Mouse (Mus musculus): Measurements from ENCODE around the gene Raph1. TPM values are rescaled to one million over a fixed set of nuclear protein-coding genes. Genes with fewer than 3 reads are reported as not detected.
A peak's percentile ranks its signal among the peaks of the same experiment; 100 is the strongest.

Raph1 gene
- polyA plus RNA-seq, 1 experiment from 2014 or later = 27.6 TPM

GRCm38 (mm10) chr1:60593101-60593500 is 26.2 kb upstream of the Raph1 start:
- H3K9ac ChIP-seq = no peak overlapping the region
- WGBS = 91% methylated on average over 6 of the region's 6 CpGs
- H3K4me2 ChIP-seq = no peak overlapping the region
- H3K27me3 ChIP-seq = no peaks in the 10 kb centered on the region
- no peak for ATAC-seq (ENCODE audit: low FRiP score)
- H3K9me3 ChIP-seq = peaks cover 5% of the 10 kb centered on the region; the same call in 1 of the 2 replicates
- H3K27ac ChIP-seq = no peak overlapping the region
- no peaks in the 10 kb centered on the region for H3K36me3 ChIP-seq
- H3K4me3 ChIP-seq = no peak overlapping the region
- no peaks in the 10 kb centered on the region for H3K4me1 ChIP-seq (replicated peaks)

- no peak for ATAC-seq (ENCODE audit: low FRiP score)
- Histone ChIP-seq H3K4me3 (no peak overlapping the region), H3K9me3 (peaks cover 12% of the 10 kb centered on the region), H3K27ac (no peak overlapping the region), H3K36me3 (no peaks in the 10 kb centered on the region), H3K4me1 (replicated peaks) (no peaks in the 10 kb centered on the region), H3K9ac (no peak overlapping the region), H3K27me3 (no peaks in the 10 kb centered on the region), H3K4me2 (no peak overlapping the region)
- WGBS = 84% methylated on average over 4 of the region's 4 CpGs
These were observed 22.2 kb upstream of the Raph1 start for GRCm38 (mm10) chr1:60588887-60589629.

DNA sequence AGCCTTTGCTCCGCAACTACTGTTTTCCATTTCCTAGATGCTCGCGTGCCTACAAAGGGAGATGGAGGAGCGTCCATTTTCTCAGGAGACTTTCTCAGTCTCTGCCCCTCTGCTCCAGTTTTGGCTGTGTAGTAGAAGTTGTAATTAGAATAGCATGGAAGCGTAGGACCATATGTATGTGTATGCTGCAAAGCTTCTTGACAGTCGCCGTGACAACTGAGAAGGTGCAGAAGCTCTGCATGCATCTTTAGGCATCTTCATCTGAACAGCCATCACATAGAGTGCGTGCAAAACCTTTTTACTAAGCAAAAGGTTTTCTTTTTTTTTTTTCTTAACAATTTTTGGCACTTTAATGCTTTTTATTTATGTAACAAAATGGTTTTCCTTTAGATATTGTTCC is 14.1 kb upstream of the Raph1 start:
- Histone ChIP-seq H3K27ac (no peak overlapping the region), H3K4me3 (no peak overlapping the region), H3K4me1 (replicated peaks) (no peaks in the 10 kb centered on the region), H3K9me3 (peaks cover 7% of the 10 kb centered on the region; the same call in 1 of the 2 replicates), H3K27me3 (no peaks in the 10 kb centered on the region), H3K4me2 (no peak overlapping the region), H3K9ac (no peak overlapping the region), H3K36me3 (no peaks in the 10 kb centered on the region)
- ATAC-seq (ENCODE audit: low FRiP score) = no peak
- WGBS = 88% methylated on average over 8 of the region's 8 CpGs

DNA sequence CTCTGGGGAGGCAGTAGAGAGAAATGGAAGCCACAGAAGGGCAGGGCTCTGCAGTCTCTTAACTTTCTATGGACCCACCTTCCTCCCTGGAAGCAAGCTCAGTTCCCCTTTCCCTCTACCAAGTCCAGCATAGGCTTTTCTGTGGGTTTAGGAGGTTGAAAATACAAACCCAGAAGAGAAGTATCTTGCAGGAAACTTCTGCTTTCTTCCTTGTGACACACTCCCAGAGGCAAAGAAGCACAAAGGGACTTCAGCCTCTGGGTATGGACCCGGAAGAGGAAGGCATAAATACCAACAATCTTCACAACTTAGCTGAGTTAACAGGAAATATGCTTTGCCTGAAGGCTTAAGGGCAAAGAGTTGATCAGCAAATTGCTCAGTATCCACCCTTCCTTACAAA is 13.0 kb upstream of the Raph1 start:
- no peak for ATAC-seq (ENCODE audit: low FRiP score)
- WGBS = 91% methylated on average over 1 of the region's 1 CpGs

GRCm38 (mm10) chr1:60572699-60573098 is 5.8 kb upstream of the Raph1 start:
- 79% methylated on average over 3 of the region's 3 CpGs for WGBS

More for the DNA sequence above, 13.0 kb upstream of the Raph1 start:
- H3K4me3 ChIP-seq = no peak overlapping the region
- no peaks in the 10 kb centered on the region for H3K9me3 ChIP-seq
- H3K4me1 ChIP-seq (replicated peaks) = no peaks in the 10 kb centered on the region
- H3K27ac ChIP-seq = no peak overlapping the region
- H3K27me3 ChIP-seq = no peaks in the 10 kb centered on the region
- H3K9ac ChIP-seq = no peak overlapping the region
- no peaks in the 10 kb centered on the region for H3K36me3 ChIP-seq
- no peak overlapping the region for H3K4me2 ChIP-seq

DNA sequence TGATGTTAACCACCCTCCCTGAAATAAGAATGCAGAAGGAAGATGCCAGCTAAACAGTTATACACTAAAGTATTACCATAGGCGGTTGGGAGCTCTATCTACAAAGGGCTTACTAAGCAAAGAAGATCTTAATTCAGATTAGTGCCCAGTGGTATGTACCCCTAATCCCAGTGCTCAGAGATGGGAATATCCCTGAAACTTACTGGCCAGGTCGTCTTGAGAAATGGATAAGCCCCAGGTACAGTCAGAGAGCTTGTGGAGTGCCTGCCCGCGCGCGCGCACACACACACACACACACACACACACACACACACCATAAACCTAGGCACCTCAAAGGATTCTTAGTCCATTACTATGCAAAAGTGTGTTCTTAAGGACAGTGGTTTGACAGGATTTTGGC is 2.8 kb upstream of the Raph1 start:
- Histone ChIP-seq H3K9ac (no peak overlapping the region), H3K36me3 (no peaks in the 10 kb centered on the region), H3K9me3 (no peaks in the 10 kb centered on the region), H3K27ac (no peak overlapping the region), H3K4me2 (no peak overlapping the region), H3K4me3 (no peak overlapping the region), H3K27me3 (no peaks in the 10 kb centered on the region), H3K4me1 (replicated peaks) (peaks cover 1% of the 10 kb centered on the region)
- 92% methylated on average over 7 of the region's 7 CpGs for WGBS
- no peak for ATAC-seq (ENCODE audit: low FRiP score)

More at GRCm38 (mm10) chr1:60572699-60573098, 5.8 kb upstream of the Raph1 start:
- Histone ChIP-seq H3K4me3 (no peak overlapping the region), H3K27ac (no peak overlapping the region), H3K36me3 (no peaks in the 10 kb centered on the region), H3K9me3 (no peaks in the 10 kb centered on the region), H3K27me3 (no peaks in the 10 kb centered on the region), H3K4me1 (replicated peaks) (no peaks in the 10 kb centered on the region), H3K4me2 (no peak overlapping the region), H3K9ac (no peak overlapping the region)
- ATAC-seq (ENCODE audit: low FRiP score) = no peak

DNA sequence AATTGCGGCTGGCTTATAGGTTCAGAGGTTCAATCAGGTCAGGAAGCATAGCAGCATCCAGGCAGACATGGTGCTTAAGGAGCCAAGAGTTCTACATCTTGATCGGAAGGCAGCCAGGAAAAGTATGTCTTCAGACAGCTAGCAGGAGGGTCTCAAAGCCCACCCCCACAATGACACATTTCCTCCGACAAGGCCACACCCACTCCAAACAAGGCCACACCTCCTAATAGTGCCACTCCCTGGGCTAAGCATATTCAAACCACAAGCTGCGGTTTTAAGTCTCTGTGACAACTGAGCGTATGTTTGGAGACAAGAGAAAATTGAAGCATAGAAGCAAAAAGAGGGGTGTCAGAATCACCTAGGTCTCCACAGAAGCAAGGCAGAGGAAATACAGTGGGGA is 2.3 kb upstream of the Raph1 start:
- no peaks in the 10 kb centered on the region for H3K36me3 ChIP-seq
- peaks cover 6% of the 10 kb centered on the region for H3K4me1 ChIP-seq (replicated peaks)
- H3K4me2 ChIP-seq = no peak overlapping the region
- no peak overlapping the region for H3K9ac ChIP-seq
- H3K9me3 ChIP-seq = no peaks in the 10 kb centered on the region
- H3K4me3 ChIP-seq = no peak overlapping the region
- ATAC-seq (ENCODE audit: low FRiP score) = no peak
- H3K27me3 ChIP-seq = no peaks in the 10 kb centered on the region
- no peak overlapping the region for H3K27ac ChIP-seq
- 65% methylated on average over 5 of the region's 5 CpGs for WGBS

- Histone ChIP-seq H3K9ac (peak overlapping the region; percentile 99), H3K36me3 (peaks cover 1% of the 10 kb centered on the region; the same call in 1 of the 2 replicates), H3K4me2 (peak overlapping the region; percentile 83), H3K4me3 (peak overlapping the region; percentile 98), H3K9me3 (no peaks in the 10 kb centered on the region), H3K4me1 (replicated peaks) (peaks cover 10% of the 10 kb centered on the region), H3K27ac (peak overlapping the region; percentile 99), H3K27me3 (no peaks in the 10 kb centered on the region)
- no peak for ATAC-seq (ENCODE audit: low FRiP score)
- whole genome bisulfite sequencing = 23% methylated on average over 5 of the region's 5 CpGs
These were observed 417 bp upstream of the Raph1 start for GRCm38 (mm10) chr1:60567321-60567720.

- Histone ChIP-seq H3K4me1 (replicated peaks) (peaks cover 13% of the 10 kb centered on the region), H3K9ac (peak overlapping the region; percentile 99), H3K4me2 (peak overlapping the region; percentile 83), H3K27me3 (no peaks in the 10 kb centered on the region), H3K9me3 (no peaks in the 10 kb centered on the region; the same call in 1 of the 2 replicates), H3K27ac (peak overlapping the region; percentile 99), H3K4me3 (peak overlapping the region; percentile 98), H3K36me3 (peaks cover 12% of the 10 kb centered on the region)
- WGBS = under 1% methylated on average over 53 of the region's 56 CpGs
- ATAC-seq (ENCODE audit: low FRiP score) = peak; percentile 80
These were observed 823 bp downstream of the Raph1 start for GRCm38 (mm10) chr1:60565931-60566630.

DNA sequence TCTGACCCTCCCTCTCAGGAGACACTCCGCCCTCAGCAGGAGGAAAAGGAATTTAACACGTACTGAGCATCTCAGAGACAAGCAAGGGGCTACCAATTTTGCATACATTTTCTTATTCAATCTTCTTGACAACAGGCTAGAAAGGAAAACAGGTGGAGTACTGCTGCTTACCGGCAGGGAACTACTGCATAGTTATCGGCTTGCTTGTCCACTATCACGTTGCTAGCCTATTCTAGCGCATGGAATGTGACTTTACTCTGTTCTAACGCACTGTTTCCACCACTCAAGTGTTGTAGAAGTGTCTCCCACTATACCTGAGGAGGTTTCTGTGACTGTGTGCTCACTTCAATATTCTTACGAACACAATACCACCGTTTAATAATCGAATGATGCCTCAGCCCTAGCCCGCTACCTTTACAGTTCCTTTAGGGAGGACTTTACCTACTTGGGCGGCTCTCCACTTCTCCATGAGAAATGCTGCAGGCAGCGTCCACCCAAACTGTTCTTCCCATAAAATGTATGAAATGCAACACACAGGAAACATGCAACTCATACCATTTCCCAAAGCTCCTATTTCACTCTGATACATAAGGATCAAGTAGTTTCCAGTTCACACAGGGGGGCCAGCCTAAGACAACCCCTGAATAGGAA is 1.5 kb downstream of the Raph1 start:
- H3K4me1 ChIP-seq (replicated peaks) = peaks cover 13% of the 10 kb centered on the region
- no peak for ATAC-seq (ENCODE audit: low FRiP score)
- H3K27ac ChIP-seq = peak overlapping the region; percentile 99
- peak overlapping the region; percentile 83 for H3K4me2 ChIP-seq
- H3K9me3 ChIP-seq = peaks cover 7% of the 10 kb centered on the region; the same call in 1 of the 2 replicates
- 2% methylated on average over 13 of the region's 13 CpGs for WGBS
- peaks cover 18% of the 10 kb centered on the region for H3K36me3 ChIP-seq
- no peaks in the 10 kb centered on the region for H3K27me3 ChIP-seq
- H3K9ac ChIP-seq = peak overlapping the region; percentile 99
- peak overlapping the region; percentile 98 for H3K4me3 ChIP-seq

- peak overlapping the region; percentile 83 for H3K4me2 ChIP-seq
- H3K36me3 ChIP-seq = peaks cover 19% of the 10 kb centered on the region
- H3K4me1 ChIP-seq (replicated peaks) = peaks cover 13% of the 10 kb centered on the region
- peak overlapping the region; percentile 98 for H3K4me3 ChIP-seq
- 66% methylated on average over 5 of the region's 5 CpGs for WGBS
- H3K27me3 ChIP-seq = no peaks in the 10 kb centered on the region
- H3K27ac ChIP-seq = no peak overlapping the region
- peaks cover 7% of the 10 kb centered on the region; the same call in 1 of the 2 replicates for H3K9me3 ChIP-seq
- peak overlapping the region; percentile 99; the same call in 1 of the 2 replicates for H3K9ac ChIP-seq
- no peak for ATAC-seq (ENCODE audit: low FRiP score)
These were observed 2.2 kb downstream of the Raph1 start for GRCm38 (mm10) chr1:60564691-60565090.

GRCm38 (mm10) chr1:60563021-60563420 is 3.9 kb downstream of the Raph1 start:
- Histone ChIP-seq H3K9ac (no peak overlapping the region), H3K27me3 (no peaks in the 10 kb centered on the region), H3K27ac (no peak overlapping the region), H3K36me3 (peaks cover 23% of the 10 kb centered on the region), H3K4me1 (replicated peaks) (peaks cover 13% of the 10 kb centered on the region), H3K4me3 (no peak overlapping the region), H3K9me3 (peaks cover 7% of the 10 kb centered on the region; the same call in 1 of the 2 replicates), H3K4me2 (no peak overlapping the region)
- no peak for ATAC-seq (ENCODE audit: low FRiP score)
